Mouse (Mus musculus) thymus, adult 2 months (tissue): Measurements from ENCODE around the gene Dcdc2c.

Source experiments
- CTCF ChIP-seq: fragments of 200-500 bp; IDR thresholded peaks from 2 replicates; pipeline ENCODE4 v1.5.1; 2012; ENCODE audit warnings: mild to moderate bottlenecking, control low read depth, low read length, moderate library complexity, borderline replicate concordance; ENCODE audit not compliant: control insufficient read depth, poor library complexity, insufficient read depth; ENCODE audit errors: extremely low read depth
- POLR2A ChIP-seq: fragments of 200-500 bp; IDR thresholded peaks from 2 replicates; pipeline ENCODE4 v1.6.1; 2012; ENCODE audit warnings: mild to moderate bottlenecking, low read length, control low read depth, moderate library complexity; ENCODE audit not compliant: control insufficient read depth, poor library complexity, insufficient read depth; ENCODE audit errors: extremely low read depth

- TF ChIP-seq POLR2A: no peak
- TF ChIP-seq CTCF: no peak
Measured at GRCm38 (mm10) chr12:28575366-28576070, 23.3 kb upstream of the Dcdc2c start.
